Mouse (Mus musculus) cerebellum, postnatal 4 days (tissue): ENCODE measurements around the gene Fat3.

Experiments
- DNase-seq, 2 experiments: peaks; one replicate each; pipeline ENCODE4 v3.0.0; 2022; ENCODE audit warnings: low spot score in 2 of 2, mixed read lengths in 1 of 2

The Fat3 gene

DNA sequence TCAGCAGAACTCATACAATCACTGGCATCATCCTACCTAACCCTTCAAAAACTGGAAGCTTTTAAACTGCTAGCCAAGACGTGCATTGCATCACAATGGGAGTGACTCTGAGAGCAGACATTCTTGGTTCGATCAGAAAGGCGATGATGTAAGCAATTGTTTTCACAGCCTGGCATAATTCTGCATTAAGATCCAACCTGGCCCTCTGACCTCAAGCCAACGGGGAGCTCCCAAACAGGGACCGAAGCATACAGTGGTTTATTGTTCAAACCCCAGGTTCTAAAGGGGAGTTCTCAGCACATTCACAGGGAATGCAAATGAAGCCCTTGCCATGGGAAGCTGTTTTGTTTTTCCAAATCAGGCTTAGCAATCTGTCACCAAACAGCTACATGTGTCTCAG is 63.3 kb downstream of the Fat3 start:
- DNase-seq = no peak

DNA sequence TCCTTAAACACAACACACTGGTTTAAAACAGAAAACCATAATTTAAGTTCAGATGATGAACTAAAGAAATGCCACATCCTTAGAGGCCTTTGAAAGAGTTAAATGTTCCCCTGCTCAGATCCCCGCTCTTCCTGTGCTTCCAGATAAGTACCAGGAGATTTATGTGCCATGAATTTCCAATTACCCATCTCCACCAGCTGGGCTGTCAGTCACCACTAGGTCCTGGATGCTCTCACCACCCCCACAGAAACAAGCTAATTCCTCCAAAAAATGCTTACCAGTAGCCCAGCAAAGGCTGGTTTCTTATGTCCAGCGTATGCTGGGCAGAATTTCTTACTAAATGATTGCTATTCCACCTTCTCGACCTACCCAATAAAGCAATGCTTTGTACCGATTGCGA is 72.5 kb downstream of the Fat3 start:
- DNase-seq = no peak

- DNase-seq = no peak
Observed at GRCm38 (mm10) chr9:16422707-16423106, 78.4 kb downstream of the Fat3 start.

- DNase-seq = no peak
Observed at GRCm38 (mm10) chr9:16402815-16403214, 98.3 kb downstream of the Fat3 start.

DNA sequence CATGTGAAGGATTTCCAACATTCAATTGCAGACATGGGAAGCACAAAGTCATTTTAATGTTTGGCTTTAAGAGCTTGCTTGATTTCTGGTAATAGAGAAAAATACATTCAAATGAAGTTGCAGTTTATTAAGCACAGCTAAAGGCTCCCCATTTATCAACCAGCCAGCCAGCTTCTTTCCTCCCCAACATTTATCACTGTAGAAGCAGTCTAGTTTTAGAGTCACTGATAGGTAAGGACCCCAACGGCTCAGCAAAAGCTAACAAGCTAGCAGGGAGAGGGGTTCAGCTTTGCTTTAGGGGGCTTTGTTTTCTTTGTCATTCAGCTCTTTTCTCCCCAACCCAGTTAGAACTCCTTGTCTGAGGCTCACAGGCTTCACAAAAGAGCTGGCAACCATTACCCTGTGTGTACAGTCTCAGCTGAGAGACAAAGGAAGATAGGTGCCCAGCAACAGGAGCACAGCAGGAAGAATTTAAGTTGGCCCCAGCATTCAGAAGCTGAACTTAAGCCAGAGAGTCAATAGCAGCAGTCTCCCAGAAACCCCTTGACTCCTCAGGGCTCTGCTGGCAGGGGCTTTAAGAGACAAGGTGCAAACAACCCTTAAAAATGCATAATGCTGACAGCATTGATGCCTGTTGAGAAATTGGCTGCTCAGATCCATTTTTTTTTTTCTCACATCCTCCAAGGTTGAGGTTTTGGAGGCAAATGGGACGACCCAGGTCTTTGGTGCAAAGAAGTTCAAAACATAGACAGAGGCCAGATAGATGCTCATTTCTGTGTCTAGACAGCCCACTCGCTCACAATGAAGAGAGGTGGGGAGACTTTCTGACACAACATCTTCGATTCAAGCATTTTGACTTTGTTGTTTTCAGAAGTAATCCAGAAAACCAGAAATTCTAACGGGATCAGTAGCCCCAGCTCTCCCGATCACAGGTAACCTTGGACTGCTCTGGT is 102.1 kb downstream of the Fat3 start:
- peak in 1 of 2 experiments; percentile 11 for DNase-seq

DNA sequence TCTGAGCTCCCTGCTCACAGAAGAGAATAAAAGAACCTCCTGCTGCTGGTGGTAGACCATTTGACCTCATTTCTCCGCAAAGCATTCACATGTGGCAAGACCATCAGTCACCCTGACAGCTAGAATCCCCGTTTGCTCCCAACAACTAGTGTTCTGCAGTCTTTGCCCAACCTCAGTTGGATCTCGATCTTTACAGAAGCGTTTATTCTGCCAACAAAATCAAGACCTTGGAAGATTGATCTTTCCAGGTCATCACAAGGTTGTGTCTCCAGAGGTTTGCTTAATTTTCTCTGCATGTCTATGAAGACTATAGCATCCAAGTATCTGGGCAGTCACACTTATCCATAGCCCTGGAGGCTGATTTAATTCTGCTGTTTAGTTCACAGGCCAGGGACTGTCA is 111.9 kb downstream of the Fat3 start:
- no peak for DNase-seq

GRCm38 (mm10) chr9:16387527-16387926 is 113.6 kb downstream of the Fat3 start:
- no peak for DNase-seq

GRCm38 (mm10) chr9:16363713-16364112 is 137.4 kb downstream of the Fat3 start:
- DNase-seq = no peak

GRCm38 (mm10) chr9:16361811-16362210 is 139.3 kb downstream of the Fat3 start:
- no peak for DNase-seq

GRCm38 (mm10) chr9:16356636-16357035 is 144.4 kb downstream of the Fat3 start:
- DNase-seq = no peak

GRCm38 (mm10) chr9:16354906-16355305 is 146.2 kb downstream of the Fat3 start:
- no peak for DNase-seq

GRCm38 (mm10) chr9:16353049-16353724 is 147.9 kb downstream of the Fat3 start:
- DNase-seq = no peak

DNA sequence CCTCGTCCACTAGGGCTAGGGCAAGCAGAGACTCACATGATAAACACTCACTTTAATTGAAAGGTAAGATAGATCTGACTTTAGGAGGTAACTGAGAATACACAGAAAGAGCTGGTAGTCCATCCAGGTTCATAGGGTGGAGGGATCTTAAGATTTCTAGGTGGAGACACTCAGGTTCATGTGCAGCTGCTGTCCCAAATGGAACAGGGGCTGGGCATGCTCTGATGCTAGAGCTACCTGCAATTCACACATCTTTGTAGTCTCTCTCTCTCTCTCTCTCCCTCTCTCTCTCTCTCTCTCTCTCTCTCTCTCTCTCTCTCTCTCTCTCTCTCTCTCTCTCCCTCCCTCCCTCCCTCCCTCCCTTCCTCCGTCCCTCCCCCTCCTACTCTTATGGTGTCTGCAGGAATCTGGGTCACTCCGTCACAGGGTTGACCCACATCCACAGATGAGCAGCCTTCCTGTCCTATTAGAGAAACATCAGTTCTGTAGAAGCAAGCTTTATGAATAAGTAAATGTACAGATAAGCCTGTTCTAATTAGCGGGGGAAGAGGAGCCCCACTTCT is 148.5 kb downstream of the Fat3 start:
- no peak for DNase-seq

- DNase-seq = peak in 1 of 2 experiments; percentile 26
Observed at GRCm38 (mm10) chr9:16344902-16345855, 155.9 kb downstream of the Fat3 start.

GRCm38 (mm10) chr9:16343191-16343590 is 157.9 kb downstream of the Fat3 start:
- no peak for DNase-seq

DNA sequence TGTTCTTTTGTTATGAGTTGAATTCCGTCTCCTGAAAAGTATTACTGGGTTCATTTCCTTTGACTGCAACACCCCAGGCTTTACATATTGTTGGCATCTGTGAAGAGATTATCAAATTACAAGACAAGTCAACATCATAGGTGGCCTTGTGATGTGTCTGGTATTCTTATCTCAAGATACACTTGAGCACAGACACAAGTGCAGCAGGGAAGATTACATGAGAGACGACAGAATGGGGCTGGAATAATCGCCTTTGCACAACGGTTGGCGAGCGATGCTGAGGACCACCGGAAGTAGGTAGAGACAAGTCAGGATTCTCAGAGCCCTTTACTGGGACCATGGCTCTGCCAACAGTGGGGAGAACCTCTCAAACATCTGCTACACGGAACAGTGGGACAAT is 158.5 kb downstream of the Fat3 start:
- DNase-seq = no peak

- DNase-seq = no peak
Observed at GRCm38 (mm10) chr9:16330290-16330984, 170.6 kb downstream of the Fat3 start.

GRCm38 (mm10) chr9:16318957-16319356 is 182.1 kb downstream of the Fat3 start:
- DNase-seq = no peak

DNA sequence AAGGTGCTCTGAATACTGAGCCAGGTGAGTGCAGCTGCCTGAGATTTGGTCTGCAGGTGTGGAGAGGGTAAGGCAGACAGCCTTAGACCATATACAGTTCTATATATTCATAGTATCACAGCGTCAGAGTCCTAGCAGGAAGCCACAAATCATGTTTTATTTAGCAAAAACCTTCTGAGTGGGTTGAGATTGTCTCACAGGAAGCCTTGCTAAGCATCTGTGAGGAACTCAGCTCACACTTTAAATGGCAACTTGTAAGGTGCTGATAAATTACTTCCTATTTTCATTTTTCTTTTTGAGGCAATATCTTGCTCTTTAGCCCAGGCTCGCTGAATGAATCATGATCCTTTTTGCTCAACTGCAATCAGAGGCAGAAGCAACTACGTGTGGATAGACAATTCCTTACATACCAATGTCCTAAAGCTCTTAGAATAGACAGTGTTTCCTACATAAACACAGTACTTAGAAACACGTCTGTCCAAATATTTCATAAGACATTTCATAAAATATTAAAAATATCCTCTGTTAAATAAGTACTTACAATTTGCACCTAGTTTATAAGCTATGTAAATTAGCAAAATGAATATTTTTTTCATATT is 188.4 kb downstream of the Fat3 start:
- no peak for DNase-seq
